Mouse (Mus musculus) adrenal gland, postnatal 10 days (tissue): ENCODE measurements around the gene Tmem86a. TPM values are rescaled to one million over a fixed set of nuclear protein-coding genes. Genes with fewer than 3 reads are reported as not detected.

Experiments used
- DNase-seq: peaks from one replicate; pipeline ENCODE4 v3.0.0; 2021; ENCODE audit warnings: mixed read lengths
- total RNA-seq, 2 experiments: library from RNA; stranded (reverse); gene quantifications; 2 replicates each; pipeline ENCODE4 v1.2.3; 2021

Tmem86a gene
- total RNA-seq, 2 experiments from 2014 or later: 27.0 to 32.5 TPM

GRCm38 (mm10) chr7:47027520-47027919 is 22.9 kb upstream of the Tmem86a start:
- DNase-seq: no peak

- DNase-seq: no peak
These were observed 19.7 kb upstream of the Tmem86a start for GRCm38 (mm10) chr7:47030517-47031193.

GRCm38 (mm10) chr7:47031371-47031770 is 19.0 kb upstream of the Tmem86a start:
- DNase-seq: no peak

GRCm38 (mm10) chr7:47034785-47035384 is 15.5 kb upstream of the Tmem86a start:
- no peak for DNase-seq

GRCm38 (mm10) chr7:47035426-47035825 is 15.0 kb upstream of the Tmem86a start:
- no peak for DNase-seq

GRCm38 (mm10) chr7:47041706-47042105 is 8.7 kb upstream of the Tmem86a start:
- DNase-seq: no peak

GRCm38 (mm10) chr7:47042121-47042520 is 8.3 kb upstream of the Tmem86a start:
- DNase-seq: no peak

- DNase-seq: peak; percentile 23
These were observed 7.4 kb upstream of the Tmem86a start for GRCm38 (mm10) chr7:47042823-47043490.

GRCm38 (mm10) chr7:47050766-47051165 is 365 bp downstream of the Tmem86a start:
- DNase-seq: peak; percentile 67

GRCm38 (mm10) chr7:47051404-47052151 is 1.2 kb downstream of the Tmem86a start:
- DNase-seq: peak; percentile 64

- peak; percentile 78 for DNase-seq
These were observed 1.9 kb downstream of the Tmem86a start for GRCm38 (mm10) chr7:47052276-47052675.

GRCm38 (mm10) chr7:47053287-47053686 is 2.9 kb downstream of the Tmem86a start:
- DNase-seq: peak; percentile 71

- peak; percentile 75 for DNase-seq
These were observed 4.3 kb downstream of the Tmem86a start for GRCm38 (mm10) chr7:47054666-47055065.

GRCm38 (mm10) chr7:47055744-47056143 is 5.3 kb downstream of the Tmem86a start:
- DNase-seq: peak; percentile 15

- no peak for DNase-seq
These were observed 5.9 kb downstream of the Tmem86a start for GRCm38 (mm10) chr7:47056273-47056672.

GRCm38 (mm10) chr7:47059339-47059738 is 8.9 kb downstream of the Tmem86a start:
- DNase-seq: no peak

- DNase-seq: no peak
These were observed 11.2 kb downstream of the Tmem86a start for GRCm38 (mm10) chr7:47061560-47061959.

GRCm38 (mm10) chr7:47066942-47067341 is 16.5 kb downstream of the Tmem86a start:
- no peak for DNase-seq

- no peak for DNase-seq
These were observed 17.5 kb downstream of the Tmem86a start for GRCm38 (mm10) chr7:47067879-47068278.

GRCm38 (mm10) chr7:47072551-47072950 is 22.1 kb downstream of the Tmem86a start:
- no peak for DNase-seq

GRCm38 (mm10) chr7:47073536-47074521 is 23.4 kb downstream of the Tmem86a start:
- DNase-seq: peak; percentile 41
